Mouse (Mus musculus): ENCODE measurements around the gene Gpr89. TPM values are rescaled to one million over a fixed set of nuclear protein-coding genes. Genes with fewer than 3 reads are reported as not detected.

The Gpr89 gene
- polyA plus RNA-seq, 1 experiment from 2014 or later: 45.2 TPM

- no peak for DNase-seq (ENCODE audit: low read depth, low spot score)
- ChIA-PET CTCF (interaction anchor here (1.0 kb wide), 2 partner anchors 8 to 46 kb away, joined by 3 read pairs; no protein-coding TSS in a partner anchor), POLR2A (no interaction called here)
- no peak for ATAC-seq
- no peak for TF ChIP-seq CTCF (IDR thresholded peaks at IDR 0.05)
- in situ Hi-C loops (cut with MboI; ENCODE audit: low pct_unique_long_range_greater_than_20kb): no loop called here
- H3K27me3 ChIP-seq: no peaks in the 10 kb centered on the region
Observed at GRCm38 (mm10) chr3:96828308-96828864, 76.8 kb downstream of the Gpr89 start.

- no peak for TF ChIP-seq CTCF (IDR thresholded peaks at IDR 0.05)
- in situ Hi-C loops (cut with MboI; ENCODE audit: low pct_unique_long_range_greater_than_20kb): no loop called here
- H3K27me3 ChIP-seq: no peaks in the 10 kb centered on the region
- ATAC-seq (no peak), DNase-seq (ENCODE audit: low read depth, low spot score) (no peak)
- ChIA-PET POLR2A (interaction anchor here (0.6 to 0.7 kb wide), 2 partner anchors 11 to 88 kb away, joined by 3 read pairs; no protein-coding TSS in a partner anchor), CTCF (interaction anchor here (1.9 kb wide), 1 partner anchor 11 kb away, joined by 6 read pairs; no protein-coding TSS in a partner anchor)
Observed at GRCm38 (mm10) chr3:96825261-96825660, 79.9 kb downstream of the Gpr89 start.

- ATAC-seq (no peak), DNase-seq (ENCODE audit: low read depth, low spot score) (no peak)
- ChIA-PET CTCF (no interaction called here), POLR2A (interaction anchor here (0.7 kb wide), 1 partner anchor 89 kb away, joined by 3 read pairs; no protein-coding TSS in a partner anchor)
- no peak for TF ChIP-seq CTCF (IDR thresholded peaks at IDR 0.05)
- in situ Hi-C loops (cut with MboI; ENCODE audit: low pct_unique_long_range_greater_than_20kb): no loop called here
- H3K27me3 ChIP-seq: no peaks in the 10 kb centered on the region
Observed at GRCm38 (mm10) chr3:96824614-96825013, 80.5 kb downstream of the Gpr89 start.

GRCm38 (mm10) chr3:96823701-96824100 is 81.4 kb downstream of the Gpr89 start:
- no peaks in the 10 kb centered on the region for H3K27me3 ChIP-seq
- CTCF ChIA-PET: interaction anchor here (1.1 kb wide), 1 partner anchor 11 kb away, joined by 3 read pairs; no protein-coding TSS in a partner anchor
- no peak for ATAC-seq
- DNase-seq (ENCODE audit: low read depth, low spot score): no peak
- POLR2A ChIA-PET: no interaction called here
- no peak for TF ChIP-seq CTCF (IDR thresholded peaks at IDR 0.05)
- in situ Hi-C loops (cut with MboI; ENCODE audit: low pct_unique_long_range_greater_than_20kb): no loop called here

GRCm38 (mm10) chr3:96821581-96821980 is 83.6 kb downstream of the Gpr89 start:
- ATAC-seq: no peak
- DNase-seq (ENCODE audit: low read depth, low spot score): no peak
- in situ Hi-C loops (cut with MboI; ENCODE audit: low pct_unique_long_range_greater_than_20kb): no loop called here
- CTCF ChIA-PET: interaction anchor here (0.6 to 1.1 kb wide), 2 partner anchors 9 to 48 kb away, joined by 3 read pairs; no protein-coding TSS in a partner anchor
- POLR2A ChIA-PET: no interaction called here
- TF ChIP-seq CTCF (IDR thresholded peaks at IDR 0.05): no peak
- H3K27me3 ChIP-seq: no peaks in the 10 kb centered on the region

- peak; percentile 33 for ATAC-seq
- no peak for TF ChIP-seq CTCF (IDR thresholded peaks at IDR 0.05)
- in situ Hi-C loops (cut with MboI; ENCODE audit: low pct_unique_long_range_greater_than_20kb): no loop called here
- ChIA-PET CTCF (interaction anchor here (0.8 to 1.2 kb wide), 2 partner anchors 8 to 67 kb away, joined by 3 to 5 read pairs; partner anchors contain the start of gene Pdzk1), POLR2A (no interaction called here)
- DNase-seq (ENCODE audit: low read depth, low spot score): no peak
- H3K27me3 ChIP-seq: no peaks in the 10 kb centered on the region
Observed at GRCm38 (mm10) chr3:96820116-96820915, 84.8 kb downstream of the Gpr89 start.

Other genes with a start within 250 kb of the Gpr89 start
- gene Ankrd35, start 235.2 kb downstream of the Gpr89 start, polyA plus RNA-seq (2021): 0.09 TPM
- gene Pias3, start 209.0 kb downstream of the Gpr89 start, polyA plus RNA-seq (2021): 54.0 TPM
- 3.9 TPM for gene Nudt17, start 196.8 kb downstream of the Gpr89 start, polyA plus RNA-seq (2021)
- gene Polr3c, start 177.7 kb downstream of the Gpr89 start, polyA plus RNA-seq (2021): 62.5 TPM
- gene Rnf115, start 177.7 kb downstream of the Gpr89 start, polyA plus RNA-seq (2021): 74.8 TPM
- gene Pdzk1, start 76.1 kb downstream of the Gpr89 start, polyA plus RNA-seq (2021): 0.24 TPM
- 0.19 TPM for gene Cd160, start 76.0 kb downstream of the Gpr89 start, polyA plus RNA-seq (2021)
- 0.13 TPM for gene Gja5, start 653 bp downstream of the Gpr89 start, polyA plus RNA-seq (2021)
- gene Gja8, start 20.7 kb upstream of the Gpr89 start, polyA plus RNA-seq (2021): 0.01 TPM